Mouse (Mus musculus) heart, postnatal 14 days (tissue): ENCODE results near the gene Atp8b5. TPM values are rescaled to one million over a fixed set of nuclear protein-coding genes. Genes with fewer than 3 reads are reported as not detected.
A peak's percentile ranks its signal among the peaks of the same experiment; 100 is the strongest.

Experiments used
- DNase-seq, 2 experiments: peaks; one replicate each; pipeline ENCODE4 v3.0.0; 2021 to 2022
- intact Hi-C: fragments of 180-260 bp; cut with DNase I; formaldehyde crosslinking; loops from one replicate; pipeline ENCODE4 v1.15.1; 2025
- long read RNA-seq, 2 experiments: library from polyadenylated mRNA; stranded (forward); transcript quantifications; one replicate each; pipeline ENCODE4 v2.0.0; 2021
- total RNA-seq, 2 experiments: library from RNA; stranded (reverse); gene quantifications; 2 replicates each; pipeline ENCODE4 v1.2.3; 2021

The Atp8b5 gene
- total RNA-seq, result under 1 TPM in 1 of 2 experiments, not detected in 1; 0.10 TPM
- long read RNA-seq, experiment 1, result 0 reads
- long read RNA-seq, experiment 2, result 0 reads

DNA sequence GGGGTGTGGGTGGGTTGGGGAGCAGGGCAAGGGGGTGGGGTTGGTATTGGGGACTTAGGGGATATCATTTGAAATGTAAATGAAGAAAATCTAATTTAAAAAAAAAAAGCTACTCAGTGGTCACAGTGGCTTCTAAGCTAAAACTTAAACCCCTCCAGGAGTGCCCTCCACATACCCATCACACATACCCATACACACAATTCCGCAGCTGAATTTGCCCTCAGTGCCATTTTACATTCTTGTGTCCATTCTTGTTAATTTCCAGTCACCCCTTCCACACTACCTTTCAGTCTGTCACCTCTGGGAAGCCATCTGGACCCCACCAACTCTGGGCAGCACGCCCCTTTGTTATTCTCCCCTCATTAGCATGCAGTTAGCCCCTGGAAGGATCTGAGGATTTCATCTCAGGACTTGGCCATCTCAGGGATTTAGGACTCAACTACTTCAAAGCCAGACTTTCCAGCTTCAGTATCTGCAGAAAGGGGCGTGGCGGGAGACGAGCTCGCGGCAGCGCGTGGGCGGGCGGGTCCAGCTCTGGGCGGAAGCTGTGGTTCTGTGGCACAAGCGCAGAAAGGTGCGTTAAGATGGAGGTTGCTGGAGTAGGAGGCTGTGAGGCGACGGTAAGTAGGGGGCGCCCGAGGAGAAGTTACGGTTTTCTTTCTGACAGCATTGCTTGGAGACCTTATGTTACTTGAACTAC is at the start of gene Atp8b5:
Gene Atp8b5 (plus strand): TSS at position 537 of the 700 bp plus-strand sequence.
- intact Hi-C loops, result loop anchor here (1.0 kb wide), 2 partner anchors 115 to 154 kb away; partner anchors contain the start of gene Rusc2
- DNase-seq, result peak; percentile 76 to 82

DNA sequence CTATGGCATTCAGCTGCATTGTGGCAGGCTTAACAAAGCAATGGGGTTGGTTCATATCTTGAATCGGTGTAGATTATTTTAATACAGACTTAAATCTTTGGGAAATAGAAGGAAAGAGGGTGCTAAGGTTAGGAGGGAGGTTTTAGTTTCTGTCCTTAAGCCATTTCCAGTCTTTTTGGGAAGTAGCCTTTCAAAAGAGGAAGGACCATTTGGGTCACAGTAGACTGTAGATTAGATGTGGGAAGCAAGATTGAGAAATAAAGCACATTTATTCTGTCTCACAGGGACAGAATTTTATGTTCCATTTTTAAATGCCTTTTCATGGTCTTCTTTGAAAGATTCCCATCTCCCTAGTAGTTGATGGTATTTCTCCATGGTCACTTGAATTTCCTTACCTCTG is 49.0 kb upstream of the Atp8b5 start:
- no peak for DNase-seq

DNA sequence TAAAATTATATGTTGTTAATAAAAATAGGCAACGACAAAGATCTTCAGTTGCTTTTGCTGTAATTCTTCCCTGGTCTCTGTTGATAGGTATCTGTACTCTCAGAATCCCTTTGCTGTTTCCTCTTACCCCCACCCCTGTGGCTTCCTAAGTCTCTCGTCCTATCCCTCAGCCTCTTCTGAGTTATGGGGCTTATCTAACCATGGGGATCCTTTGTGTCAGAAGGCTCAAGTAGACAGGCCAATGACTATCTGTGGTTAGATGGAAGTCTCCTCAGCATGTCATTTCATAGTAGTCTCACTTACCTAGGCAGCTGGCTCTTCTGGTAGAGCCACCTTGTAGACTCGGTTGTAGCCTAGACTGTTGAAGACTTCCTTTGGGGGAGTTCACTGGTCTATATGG is 35.1 kb upstream of the Atp8b5 start:
- intact Hi-C loops, result no loop called here
- no peak for DNase-seq

More for the DNA sequence above, 49.0 kb upstream of the Atp8b5 start:
- intact Hi-C loops, result no loop called here

DNA sequence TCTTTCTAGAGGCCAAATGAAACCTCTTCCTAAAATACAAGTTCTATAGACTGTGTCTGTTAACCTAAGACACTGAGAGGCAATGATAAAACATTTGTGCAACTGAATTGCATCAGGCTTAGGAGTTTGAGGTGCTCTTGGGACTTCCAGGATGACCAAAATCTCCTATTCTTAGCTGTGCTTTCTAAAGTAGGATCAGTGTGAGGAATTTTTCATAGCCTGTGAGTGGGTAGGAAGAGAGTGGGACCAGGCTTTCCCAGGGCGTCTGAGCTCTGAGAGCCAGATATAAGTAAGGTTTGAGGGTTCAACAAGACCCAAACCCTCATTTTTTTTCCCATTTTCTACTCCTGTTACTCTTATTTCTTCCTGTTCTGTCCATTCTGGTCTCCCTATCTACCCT is 34.0 kb upstream of the Atp8b5 start:
- intact Hi-C loops, result no loop called here
- no peak for DNase-seq

DNA sequence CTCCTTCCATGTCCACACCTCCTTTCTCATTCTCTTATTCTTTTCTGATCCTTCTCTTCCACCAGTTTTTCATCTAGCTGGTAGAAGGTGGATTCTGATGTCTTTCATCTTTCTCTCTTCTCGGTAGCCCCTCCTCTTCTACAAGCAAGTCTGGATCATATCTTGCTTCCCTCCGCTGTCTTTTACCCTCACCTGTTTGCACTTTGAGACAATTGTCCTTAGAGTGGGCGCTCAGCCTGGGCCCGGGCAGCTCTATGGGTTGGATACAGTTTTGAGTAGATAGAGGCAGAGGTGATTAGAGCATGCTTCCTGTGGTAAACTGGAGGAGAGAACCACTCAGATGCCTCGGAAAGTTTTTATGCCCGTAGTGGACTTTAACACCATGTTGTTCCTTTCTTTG is 33.5 kb upstream of the Atp8b5 start:
- no peak for DNase-seq
- intact Hi-C loops, result no loop called here

DNA sequence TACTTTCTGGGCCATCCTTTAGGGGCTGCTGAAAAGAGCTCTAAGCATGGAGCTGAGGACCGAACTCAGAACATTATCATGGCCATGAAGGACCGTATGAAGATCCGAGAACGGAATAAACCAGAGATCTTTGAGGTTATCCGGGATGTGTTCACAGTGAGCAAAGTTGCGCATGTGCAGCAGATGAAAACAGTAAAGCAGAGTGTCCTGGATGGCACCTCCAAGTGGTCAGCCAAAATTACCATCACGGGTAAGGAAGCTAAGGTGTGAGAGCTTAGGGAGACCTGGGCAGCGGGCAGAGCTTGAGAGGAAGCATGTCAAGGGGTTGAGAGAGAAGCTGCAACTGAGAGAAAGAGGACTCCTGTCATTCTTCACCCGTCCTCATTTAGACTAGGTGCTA is 30.1 kb upstream of the Atp8b5 start:
- intact Hi-C loops, result no loop called here
- no peak for DNase-seq

DNA sequence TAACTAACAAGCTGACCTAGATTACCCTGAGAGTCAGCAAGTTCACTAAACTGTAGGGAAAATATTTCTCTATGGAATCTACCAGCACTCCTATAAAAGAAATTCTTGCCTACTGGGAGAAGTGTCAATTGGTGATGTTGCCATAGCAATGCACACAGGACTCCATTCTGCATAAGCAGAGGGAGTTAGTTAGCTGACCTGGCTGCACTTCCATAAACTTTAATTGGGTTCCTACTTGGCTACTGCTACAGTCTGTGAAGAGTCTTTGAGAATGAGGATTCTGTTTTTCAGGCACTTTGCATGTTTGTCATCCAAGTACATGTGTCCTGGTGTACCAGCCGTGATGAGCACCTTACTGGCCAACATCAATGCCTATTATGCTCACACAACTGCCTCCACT is 26.2 kb upstream of the Atp8b5 start:
- no peak for DNase-seq
- intact Hi-C loops, result no loop called here

DNA sequence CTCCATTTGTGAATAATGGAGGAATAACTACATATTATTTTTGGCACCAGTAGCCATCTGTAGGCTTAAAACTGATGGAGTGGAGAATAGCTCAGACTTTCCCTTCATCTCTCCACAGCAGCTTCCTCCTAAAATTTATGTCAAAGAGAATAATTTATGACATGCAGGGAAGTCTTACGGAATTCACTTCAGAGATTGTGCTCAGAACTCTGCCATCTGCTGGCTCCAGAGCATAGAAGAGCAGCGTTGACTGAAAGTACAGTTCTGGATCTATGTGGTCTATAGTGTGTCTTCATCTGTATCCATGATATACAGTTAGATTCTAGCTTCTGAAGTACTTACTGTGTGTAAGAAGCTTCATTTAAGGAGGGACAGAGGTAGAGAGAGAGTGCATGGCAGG is 22.9 kb upstream of the Atp8b5 start:
- no peak for DNase-seq
- intact Hi-C loops, result loop anchor here (2.0 kb wide), 1 partner anchor 195 kb away; no protein-coding TSS in a partner anchor

DNA sequence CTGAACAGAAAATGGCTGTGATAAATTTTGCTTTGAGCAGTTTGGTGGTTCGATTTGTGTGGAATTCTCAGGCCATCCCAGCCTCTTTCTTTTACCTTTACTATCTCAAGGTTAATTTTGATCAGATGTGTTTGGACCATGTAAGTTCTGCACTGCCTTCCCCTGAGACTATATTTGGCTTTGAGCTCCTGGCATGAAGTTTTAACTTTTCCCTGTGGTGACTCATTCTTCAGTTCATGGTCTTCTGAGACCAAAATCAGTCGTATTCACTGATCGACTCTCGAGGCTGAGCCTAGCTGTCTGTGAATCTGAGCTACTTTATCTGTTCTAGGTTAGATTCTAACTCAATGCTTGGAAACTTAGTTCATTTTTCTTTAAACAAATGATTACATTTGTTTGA is 21.2 kb upstream of the Atp8b5 start:
- intact Hi-C loops, result loop anchor here (2.0 kb wide), 1 partner anchor 197 kb away; no protein-coding TSS in a partner anchor
- no peak for DNase-seq

DNA sequence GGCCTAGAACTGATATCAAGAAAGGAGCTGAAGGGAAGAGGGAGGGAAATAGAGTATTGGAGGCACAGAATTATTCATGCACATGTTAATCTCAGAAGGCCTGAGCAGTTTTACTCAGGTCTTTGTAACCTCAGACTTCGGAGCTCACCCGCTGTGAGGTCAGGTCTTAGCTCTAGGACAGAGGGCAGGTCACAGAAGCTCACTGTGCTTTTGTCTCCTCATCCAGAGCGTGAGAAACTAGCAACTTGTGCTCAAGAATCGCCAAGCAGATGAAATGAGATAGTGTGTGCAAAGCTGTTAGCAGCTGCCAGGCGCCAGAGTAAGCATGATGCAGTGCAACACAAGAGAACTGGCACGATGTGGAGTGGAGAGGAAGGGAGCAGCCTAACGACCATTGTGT is 18.9 kb upstream of the Atp8b5 start:
- DNase-seq, result no peak
- intact Hi-C loops, result no loop called here

DNA sequence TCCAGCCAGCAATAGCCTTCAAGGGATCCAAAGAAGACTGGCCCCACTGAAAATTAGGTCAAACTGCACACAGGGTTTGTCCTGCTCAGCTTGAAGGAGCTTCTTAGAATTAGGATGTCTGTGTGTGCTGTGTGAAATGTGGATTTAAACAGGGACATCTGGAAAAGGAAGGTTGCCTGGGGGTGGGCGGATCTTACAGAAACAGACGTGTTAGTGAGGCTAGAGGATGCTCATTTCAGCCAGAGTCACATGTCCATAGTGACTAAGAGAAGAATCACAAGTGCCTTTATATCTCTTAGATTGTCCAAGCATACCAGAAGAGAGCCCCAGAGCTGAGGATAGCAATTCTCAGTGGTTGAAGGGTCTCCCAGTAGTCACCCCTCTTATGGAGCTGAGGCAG is 18.1 kb upstream of the Atp8b5 start:
- intact Hi-C loops, result no loop called here
- no peak for DNase-seq

DNA sequence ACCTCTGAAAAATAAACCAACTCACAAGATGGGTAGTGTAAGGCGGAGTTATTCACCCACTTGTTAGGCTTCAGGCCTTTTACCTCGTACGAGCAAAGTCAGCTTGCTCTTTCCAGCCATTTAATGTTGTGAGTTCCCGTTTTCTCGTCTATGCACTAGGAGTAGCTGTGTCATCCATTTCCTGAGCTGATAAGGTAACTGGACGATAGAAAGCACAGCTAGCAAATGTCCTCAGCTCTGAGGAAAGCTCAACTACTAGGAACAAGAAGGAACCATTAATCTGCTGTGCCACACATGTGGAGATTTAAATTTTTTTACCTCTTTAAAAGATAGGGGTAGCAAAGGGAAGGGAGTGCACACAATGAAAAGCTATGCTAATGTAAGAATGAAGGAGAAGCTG is 15.7 kb upstream of the Atp8b5 start:
- DNase-seq, result no peak
- intact Hi-C loops, result no loop called here

DNA sequence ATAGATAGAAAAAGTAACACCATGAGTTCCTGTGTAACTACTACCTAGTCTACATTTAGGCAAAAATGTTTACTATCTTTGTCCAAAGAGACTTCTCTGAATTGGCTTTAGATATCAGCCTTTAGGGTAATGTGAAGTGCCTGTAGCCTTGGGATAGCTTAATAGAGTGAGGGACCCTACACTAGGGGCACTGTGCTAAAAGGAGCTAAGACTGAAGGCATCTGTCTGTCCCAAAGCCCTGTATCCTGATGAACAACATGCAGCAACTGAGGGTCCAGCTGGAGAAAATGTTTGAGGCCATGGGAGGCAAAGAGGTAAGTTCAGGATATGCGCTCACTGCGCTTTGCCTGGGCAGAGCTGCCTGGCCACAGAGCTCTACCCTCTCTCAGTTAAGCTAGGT is 9.9 kb upstream of the Atp8b5 start:
- intact Hi-C loops, result no loop called here

DNA sequence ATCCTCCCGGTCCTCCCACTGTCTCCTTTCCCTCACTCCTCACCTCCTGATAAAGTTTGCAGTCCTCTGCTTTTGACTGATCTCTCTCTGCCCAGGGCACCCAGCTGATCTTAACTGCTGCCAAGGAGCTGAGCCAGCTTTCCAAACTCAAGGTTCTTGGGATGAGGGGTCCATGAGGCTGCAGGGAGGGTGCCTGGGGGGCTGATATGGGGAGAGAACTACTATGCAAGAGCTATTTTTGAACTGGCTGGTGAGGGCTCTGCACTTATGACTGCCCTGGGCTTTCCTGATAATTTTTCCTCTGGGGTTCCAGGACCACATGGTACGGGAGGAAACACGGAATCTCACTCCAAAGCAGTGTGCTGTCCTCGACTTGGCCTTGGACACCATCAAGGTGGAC is 8.4 kb upstream of the Atp8b5 start:
- DNase-seq, result no peak

More for the DNA sequence above, 9.9 kb upstream of the Atp8b5 start:
- DNase-seq, result no peak

DNA sequence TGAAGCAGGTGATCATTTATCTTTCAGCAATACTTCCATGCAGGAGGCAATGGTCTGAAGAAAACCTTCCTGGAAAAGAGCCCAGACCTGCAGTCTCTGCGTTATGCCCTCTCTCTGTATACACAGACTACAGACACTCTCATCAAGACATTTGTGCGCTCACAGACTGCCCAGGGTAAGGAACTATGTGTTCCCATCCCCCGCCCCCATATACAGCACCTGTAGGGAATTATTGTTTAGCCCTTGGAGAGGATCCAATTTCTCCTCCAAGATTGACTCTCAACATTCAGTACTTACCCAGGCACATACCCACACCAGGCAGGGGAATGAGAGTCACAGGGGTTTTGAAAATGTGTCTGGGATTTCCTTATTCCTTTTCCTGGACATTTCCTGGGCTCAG is 7.5 kb upstream of the Atp8b5 start:
- intact Hi-C loops, result no loop called here
- DNase-seq, result no peak

More for the DNA sequence above, 8.4 kb upstream of the Atp8b5 start:
- intact Hi-C loops, result no loop called here

DNA sequence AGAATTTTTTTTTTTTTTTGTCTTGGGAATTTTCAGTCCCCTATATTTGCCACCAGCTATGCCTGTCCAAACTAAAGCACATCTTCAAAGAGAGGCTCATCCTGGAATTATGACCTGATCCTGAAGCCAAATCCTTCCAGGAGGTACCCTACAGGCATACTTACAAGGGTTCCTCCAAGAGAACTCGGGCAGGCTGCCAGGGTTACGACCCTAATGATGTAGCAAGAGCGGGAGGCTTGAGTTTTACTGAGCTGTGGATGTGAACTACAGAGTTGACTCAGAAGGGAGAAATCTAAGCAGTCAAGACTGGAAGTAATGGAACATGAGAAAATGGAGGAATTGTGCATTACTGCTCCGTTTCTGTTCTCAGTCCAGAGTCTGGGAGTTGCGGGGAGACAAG is 6.9 kb upstream of the Atp8b5 start:
- peak in 1 of 2 experiments; percentile 23 for DNase-seq
- intact Hi-C loops, result no loop called here

DNA sequence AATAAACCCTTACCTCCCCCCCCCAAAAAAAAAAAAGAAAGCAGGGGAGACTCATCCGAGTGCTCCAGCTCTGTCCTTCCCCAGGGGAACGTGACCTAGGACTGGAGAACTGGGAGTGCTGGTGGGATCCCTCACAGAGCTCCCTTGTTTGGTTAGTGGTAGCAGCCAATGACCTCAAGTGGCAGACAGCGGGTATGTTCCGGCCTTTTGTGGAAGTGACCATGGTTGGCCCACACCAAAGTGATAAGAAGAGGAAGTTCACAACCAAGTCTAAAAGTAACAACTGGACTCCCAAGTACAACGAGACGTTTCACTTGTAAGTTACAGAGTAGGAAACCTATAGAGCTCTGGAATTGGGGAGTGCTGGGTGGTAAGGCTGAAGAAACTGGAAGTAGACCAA is 4.1 kb upstream of the Atp8b5 start:
- intact Hi-C loops, result no loop called here
- DNase-seq, result no peak

DNA sequence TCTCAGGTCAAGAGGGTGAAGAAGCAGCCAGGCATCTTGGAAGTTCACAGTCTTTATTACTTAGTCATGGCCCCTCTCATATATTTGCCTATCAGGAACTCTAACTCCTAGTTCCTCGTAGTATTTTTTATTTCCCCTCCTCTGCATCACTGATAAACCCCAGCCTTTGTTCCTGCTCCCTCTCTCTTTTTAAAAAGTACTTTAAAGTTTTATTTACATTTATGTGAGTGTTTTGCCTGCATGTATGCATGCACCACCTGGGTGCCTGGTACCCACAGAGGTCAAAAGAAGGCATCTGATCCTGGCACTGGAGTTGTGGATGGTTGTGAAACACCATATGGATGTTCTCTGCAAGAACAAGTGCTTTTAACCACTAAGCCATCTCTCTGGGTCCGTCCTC is 813 bp upstream of the Atp8b5 start:
- intact Hi-C loops, result no loop called here
- DNase-seq, result no peak

DNA sequence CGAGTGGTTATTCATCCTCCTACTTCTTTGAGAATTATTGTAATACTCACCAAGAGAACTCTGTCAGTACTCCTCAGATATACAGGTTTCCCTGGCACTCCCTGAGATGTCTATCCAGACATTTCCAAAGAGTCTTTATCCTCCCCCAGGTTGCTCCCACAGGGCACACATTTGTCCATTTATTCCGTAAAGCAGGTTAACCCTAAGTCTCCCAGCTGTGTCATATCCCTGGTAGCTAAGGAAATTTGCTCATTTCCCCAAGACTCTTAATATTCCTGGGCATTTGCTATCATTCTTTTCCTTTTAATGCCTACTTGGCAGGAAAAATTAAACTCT is 332 bp downstream of the Atp8b5 start:
- intact Hi-C loops, result loop anchor here (1.0 kb wide), 2 partner anchors 114 to 153 kb away; partner anchors contain the start of gene Rusc2
- no peak for DNase-seq

DNA sequence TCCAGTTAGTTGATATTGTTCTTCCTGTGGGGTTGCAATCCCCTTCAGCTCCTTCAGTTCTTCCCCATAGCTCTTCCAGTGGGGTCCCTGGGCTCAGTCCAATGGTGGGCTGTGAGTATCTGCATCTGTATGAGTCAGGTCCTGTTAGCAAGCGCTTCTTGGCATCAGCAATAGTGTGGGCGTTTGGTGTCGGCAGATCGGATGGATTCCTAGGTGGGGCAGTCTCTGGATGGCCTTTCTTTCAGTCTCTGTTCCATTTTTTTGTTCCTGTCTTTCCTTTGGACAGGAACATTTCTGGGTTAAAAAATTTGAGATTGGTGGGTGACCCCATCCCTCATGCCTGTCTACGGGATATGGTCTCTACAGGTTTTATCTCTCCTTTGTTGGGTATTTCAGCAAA is 18.5 kb downstream of the Atp8b5 start:
- intact Hi-C loops, result no loop called here
- no peak for DNase-seq

DNA sequence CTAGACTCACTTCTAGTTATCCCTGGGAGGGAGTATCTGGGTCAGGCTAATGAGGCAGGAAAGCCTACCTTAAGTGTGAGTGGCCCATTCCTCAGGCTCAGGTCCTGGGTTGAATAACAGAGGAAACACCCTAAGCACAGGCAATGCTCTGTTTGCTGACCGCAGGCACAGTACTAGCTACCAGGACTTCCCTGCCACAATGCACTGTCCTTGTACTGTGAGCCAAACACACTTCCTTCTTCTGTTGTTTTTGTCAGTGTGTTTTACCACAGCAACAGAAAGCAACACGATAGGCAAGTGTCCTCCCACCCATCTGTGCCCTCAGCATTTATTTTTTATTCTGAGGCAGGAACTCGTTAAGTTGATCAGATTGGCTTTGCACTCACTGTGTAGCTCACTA is 20.3 kb downstream of the Atp8b5 start:
- intact Hi-C loops, result no loop called here
- no peak for DNase-seq

DNA sequence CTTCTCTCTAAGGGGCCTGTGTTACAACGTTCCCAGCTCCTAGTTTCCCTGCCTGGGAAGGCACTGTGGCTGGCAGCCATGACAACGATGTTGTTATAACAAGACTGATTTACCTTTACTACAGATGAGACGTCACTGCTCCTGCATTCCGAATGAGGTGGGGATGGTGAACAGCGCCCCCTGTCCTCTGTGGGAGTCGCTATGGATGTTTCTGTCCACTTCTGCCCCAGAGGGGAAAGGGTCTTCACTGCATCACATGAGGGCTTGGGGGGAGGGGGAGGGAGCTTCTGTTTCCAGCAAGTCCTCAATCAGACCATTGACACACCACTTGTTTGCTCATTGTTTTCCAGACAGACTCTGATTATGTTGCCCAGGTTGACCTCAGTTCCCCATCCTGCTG is 27.0 kb downstream of the Atp8b5 start:
- intact Hi-C loops, result loop anchor here (5.0 kb wide), 1 partner anchor 43 kb away; no protein-coding TSS in a partner anchor
- no peak for DNase-seq
